Mouse (Mus musculus): Measurements from ENCODE around the gene Mindy4b-ps. TPM values are rescaled to one million over a fixed set of nuclear protein-coding genes. Genes with fewer than 3 reads are reported as not detected.

Gene Mindy4b-ps
- polyA plus RNA-seq, 1 experiment from 2014 or later = not detected

- no peak for DNase-seq (ENCODE audit: low spot score)
- ATAC-seq (ENCODE audit: low FRiP score, low TSS enrichment) = no peak
Measured at GRCm38 (mm10) chr3:58832888-58833287, 10.8 kb upstream of the Mindy4b-ps start.

DNA sequence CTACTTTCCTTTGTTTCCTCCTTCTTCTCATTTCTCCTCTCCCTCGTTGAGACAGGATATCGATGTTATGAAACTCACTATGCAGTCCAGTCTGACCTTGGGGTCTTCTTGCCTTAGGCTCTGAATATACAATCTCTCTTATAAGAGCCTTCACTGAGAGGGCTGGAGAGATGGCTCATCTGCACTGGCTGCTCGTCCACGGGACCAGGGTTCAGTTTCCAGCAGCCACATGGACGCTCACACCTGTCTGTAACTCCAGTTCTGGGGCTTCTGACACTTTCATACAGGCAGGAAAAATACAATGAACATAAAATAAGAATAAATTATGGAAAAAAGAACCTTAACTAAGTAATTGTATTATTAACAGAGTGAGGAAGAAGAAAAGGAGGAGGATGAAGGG is 9.5 kb upstream of the Mindy4b-ps start:
- Histone ChIP-seq H3K4me1 (replicated peaks; ENCODE audit: control insufficient read depth, insufficient read depth) (no peaks in the 10 kb centered on the region), H3K36me3 (ENCODE audit: control insufficient read depth, insufficient read depth, low read length) (no peaks in the 10 kb centered on the region)
- WGBS = 76% methylated on average over 5 of the region's 5 CpGs

More at GRCm38 (mm10) chr3:58832888-58833287, 10.8 kb upstream of the Mindy4b-ps start:
- no peaks in the 10 kb centered on the region for H3K4me1 ChIP-seq (replicated peaks; ENCODE audit: control insufficient read depth, insufficient read depth)
- TF ChIP-seq CTCF (IDR thresholded peaks at IDR 0.05; ENCODE audit: low read depth) (no peak), EP300 (optimal IDR thresholded peaks at IDR 0.05) (no peak)
- WGBS = 48% methylated on average over 2 of the region's 2 CpGs
- no peak overlapping the region for H3K4me2 ChIP-seq (replicated peaks; ENCODE audit: low read depth)
- H3K9me3 ChIP-seq (ENCODE audit: control insufficient read depth, low read length) = no peaks in the 10 kb centered on the region
- H3K4me3 ChIP-seq (ENCODE audit: low read depth, low read length) = no peak overlapping the region
- H3K9ac ChIP-seq (ENCODE audit: low read length) = no peak overlapping the region
- H3K27ac ChIP-seq (replicated peaks) = no peak overlapping the region
- H3K27me3 ChIP-seq (ENCODE audit: control insufficient read depth, insufficient read depth, low read length) = no peaks in the 10 kb centered on the region
- H3K36me3 ChIP-seq (ENCODE audit: control insufficient read depth, insufficient read depth, low read length) = no peaks in the 10 kb centered on the region

GRCm38 (mm10) chr3:58829926-58830325 is 7.8 kb upstream of the Mindy4b-ps start:
- no peaks in the 10 kb centered on the region for H3K27me3 ChIP-seq (ENCODE audit: control insufficient read depth, insufficient read depth, low read length)
- H3K9me3 ChIP-seq (ENCODE audit: control insufficient read depth, low read length) = no peaks in the 10 kb centered on the region
- H3K4me2 ChIP-seq (replicated peaks; ENCODE audit: low read depth) = no peak overlapping the region
- no peak for DNase-seq (ENCODE audit: low spot score)
- no peak for ATAC-seq (ENCODE audit: low FRiP score, low TSS enrichment)
- H3K9ac ChIP-seq (ENCODE audit: low read length) = no peak overlapping the region
- H3K4me3 ChIP-seq (ENCODE audit: low read depth, low read length) = no peak overlapping the region
- no peak overlapping the region for H3K27ac ChIP-seq (replicated peaks)
- TF ChIP-seq CTCF (IDR thresholded peaks at IDR 0.05; ENCODE audit: low read depth) (no peak), EP300 (optimal IDR thresholded peaks at IDR 0.05) (no peak)
- 75% methylated on average over 1 of the region's 1 CpGs for WGBS
- no peaks in the 10 kb centered on the region for H3K4me1 ChIP-seq (replicated peaks; ENCODE audit: control insufficient read depth, insufficient read depth)
- H3K36me3 ChIP-seq (ENCODE audit: control insufficient read depth, insufficient read depth, low read length) = no peaks in the 10 kb centered on the region

More for the DNA sequence above, 9.5 kb upstream of the Mindy4b-ps start:
- ATAC-seq (ENCODE audit: low FRiP score, low TSS enrichment) (no peak), DNase-seq (ENCODE audit: low spot score) (no peak)
- H3K4me3 ChIP-seq (ENCODE audit: low read depth, low read length) = no peak overlapping the region
- H3K9ac ChIP-seq (ENCODE audit: low read length) = no peak overlapping the region
- no peak overlapping the region for H3K27ac ChIP-seq (replicated peaks)
- no peaks in the 10 kb centered on the region for H3K27me3 ChIP-seq (ENCODE audit: control insufficient read depth, insufficient read depth, low read length)
- no peak overlapping the region for H3K4me2 ChIP-seq (replicated peaks; ENCODE audit: low read depth)
- H3K9me3 ChIP-seq (ENCODE audit: control insufficient read depth, low read length) = no peaks in the 10 kb centered on the region
- TF ChIP-seq CTCF (IDR thresholded peaks at IDR 0.05; ENCODE audit: low read depth) (no peak), EP300 (optimal IDR thresholded peaks at IDR 0.05) (no peak)

GRCm38 (mm10) chr3:58828366-58829153 is 6.4 kb upstream of the Mindy4b-ps start:
- Histone ChIP-seq H3K4me3 (ENCODE audit: low read depth, low read length) (no peak overlapping the region), H3K4me2 (replicated peaks; ENCODE audit: low read depth) (no peak overlapping the region), H3K4me1 (replicated peaks; ENCODE audit: control insufficient read depth, insufficient read depth) (no peaks in the 10 kb centered on the region), H3K9me3 (ENCODE audit: control insufficient read depth, low read length) (no peaks in the 10 kb centered on the region), H3K27me3 (ENCODE audit: control insufficient read depth, insufficient read depth, low read length) (no peaks in the 10 kb centered on the region), H3K9ac (ENCODE audit: low read length) (no peak overlapping the region), H3K36me3 (ENCODE audit: control insufficient read depth, insufficient read depth, low read length) (no peaks in the 10 kb centered on the region), H3K27ac (replicated peaks) (no peak overlapping the region)
- no peak for ATAC-seq (ENCODE audit: low FRiP score, low TSS enrichment)
- no peak for DNase-seq (ENCODE audit: low spot score)
- WGBS = 79% methylated on average over 14 of the region's 14 CpGs
- TF ChIP-seq EP300 (optimal IDR thresholded peaks at IDR 0.05) = no peak
- TF ChIP-seq CTCF (IDR thresholded peaks at IDR 0.05; ENCODE audit: low read depth) = no peak

- H3K4me1 ChIP-seq (replicated peaks; ENCODE audit: control insufficient read depth, insufficient read depth) = no peaks in the 10 kb centered on the region
- 52% methylated on average over 4 of the region's 4 CpGs for WGBS
- no peaks in the 10 kb centered on the region for H3K9me3 ChIP-seq (ENCODE audit: control insufficient read depth, low read length)
- no peak overlapping the region for H3K27ac ChIP-seq (replicated peaks)
- H3K36me3 ChIP-seq (ENCODE audit: control insufficient read depth, insufficient read depth, low read length) = no peaks in the 10 kb centered on the region
- no peak overlapping the region for H3K4me2 ChIP-seq (replicated peaks; ENCODE audit: low read depth)
- ATAC-seq (ENCODE audit: low FRiP score, low TSS enrichment) (no peak), DNase-seq (ENCODE audit: low spot score) (no peak)
- H3K9ac ChIP-seq (ENCODE audit: low read length) = no peak overlapping the region
- no peaks in the 10 kb centered on the region for H3K27me3 ChIP-seq (ENCODE audit: control insufficient read depth, insufficient read depth, low read length)
- TF ChIP-seq CTCF (IDR thresholded peaks at IDR 0.05; ENCODE audit: low read depth) = no peak
- no peak for TF ChIP-seq EP300 (optimal IDR thresholded peaks at IDR 0.05)
- H3K4me3 ChIP-seq (ENCODE audit: low read depth, low read length) = no peak overlapping the region
Measured at GRCm38 (mm10) chr3:58826266-58826665, 4.2 kb upstream of the Mindy4b-ps start.

GRCm38 (mm10) chr3:58817337-58817736 is 4.8 kb downstream of the Mindy4b-ps start:
- H3K4me3 ChIP-seq (ENCODE audit: low read depth, low read length) = no peak overlapping the region
- DNase-seq (ENCODE audit: low spot score) (no peak), ATAC-seq (ENCODE audit: low FRiP score, low TSS enrichment) (no peak)
- no peak overlapping the region for H3K27ac ChIP-seq (replicated peaks)
- TF ChIP-seq CTCF (IDR thresholded peaks at IDR 0.05; ENCODE audit: low read depth) (no peak), EP300 (optimal IDR thresholded peaks at IDR 0.05) (no peak)
- H3K4me2 ChIP-seq (replicated peaks; ENCODE audit: low read depth) = no peak overlapping the region
- H3K9ac ChIP-seq (ENCODE audit: low read length) = no peak overlapping the region
- no peaks in the 10 kb centered on the region for H3K4me1 ChIP-seq (replicated peaks; ENCODE audit: control insufficient read depth, insufficient read depth)
- no peaks in the 10 kb centered on the region for H3K27me3 ChIP-seq (ENCODE audit: control insufficient read depth, insufficient read depth, low read length)
- 48% methylated on average over 6 of the region's 6 CpGs for WGBS
- H3K9me3 ChIP-seq (ENCODE audit: control insufficient read depth, low read length) = no peaks in the 10 kb centered on the region
- H3K36me3 ChIP-seq (ENCODE audit: control insufficient read depth, insufficient read depth, low read length) = no peaks in the 10 kb centered on the region
